Mouse (Mus musculus): Measurements from ENCODE around the gene Atp2a2.

DNA sequence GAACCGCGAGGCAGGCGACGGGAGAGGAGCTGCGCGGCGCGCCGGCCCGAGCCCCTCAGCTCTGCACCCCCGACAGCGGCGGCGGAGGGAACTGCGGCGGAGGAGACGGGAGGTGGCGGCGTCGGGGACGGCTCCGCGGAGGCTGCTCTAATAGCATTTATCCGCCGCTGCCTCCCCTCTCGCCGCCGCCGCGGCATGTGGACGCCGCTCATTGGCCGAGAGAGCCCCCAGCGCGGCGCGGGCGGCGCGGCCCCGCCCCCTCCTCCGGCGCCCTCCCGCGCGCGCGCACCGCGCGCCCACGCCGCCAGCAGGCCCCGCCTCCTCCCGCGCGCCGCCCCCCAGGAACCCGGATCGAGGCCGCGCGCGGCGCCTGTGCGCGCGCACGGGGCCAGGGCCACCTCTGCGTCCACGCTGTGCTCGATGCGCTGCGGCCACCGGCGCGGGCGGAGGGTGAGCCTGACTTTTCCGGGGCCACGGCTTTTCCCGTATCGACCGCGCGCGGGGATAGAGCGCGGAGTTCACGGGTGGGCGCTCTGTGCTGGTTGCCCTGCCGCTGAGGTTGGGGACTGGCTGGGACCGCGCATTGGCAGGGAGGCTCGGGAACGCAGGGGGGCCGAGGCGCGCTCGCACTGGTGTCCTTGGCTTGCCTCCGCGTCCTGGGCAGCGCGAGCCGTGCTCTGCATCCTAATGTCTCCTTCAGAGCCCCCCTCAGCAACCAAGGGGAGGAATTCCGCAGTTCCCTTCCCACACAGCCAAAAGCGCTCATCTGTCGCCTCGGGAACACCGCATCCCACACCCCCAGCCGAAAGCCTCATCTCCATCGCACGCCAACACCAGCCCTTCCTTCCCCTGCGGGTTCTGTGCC lies at the start of gene Atp2a2:
- peak; percentile 73 for TF ChIP-seq POLR2A (IDR thresholded peaks at IDR 0.05; ENCODE audit: low read depth, low read length)
- 0 out of 2 replicates have a peak, but pooled peaks have one; percentile 19 for TF ChIP-seq CTCF (conservative IDR thresholded peaks at IDR 0.05; ENCODE audit: insufficient read depth, insufficient read length, low read depth, low read length)

Measured in kidney, adult 2 months (tissue).